Mouse (Mus musculus): Measurements from ENCODE around the gene Pde2a. TPM values are rescaled to one million over a fixed set of nuclear protein-coding genes. Genes with fewer than 3 reads are reported as not detected.

Pde2a gene
- polyA plus RNA-seq, 1 experiment from 2014 or later = 16.4 TPM

GRCm38 (mm10) chr7:101452669-101453068 lies 31.2 kb downstream of the Pde2a start:
- WGBS = 83% methylated on average over 3 of the region's 3 CpGs
- Histone ChIP-seq H3K4me3 (ENCODE audit: low read depth, low read length) (no peak overlapping the region; the same call in 1 of the 2 replicates), H3K9ac (ENCODE audit: low read length) (no peak overlapping the region)

GRCm38 (mm10) chr7:101453296-101453695 lies 31.8 kb downstream of the Pde2a start:
- Histone ChIP-seq H3K9me3 (ENCODE audit: control insufficient read depth, low read length) (no peaks in the 10 kb centered on the region), H3K4me2 (ENCODE audit: low read length) (no peak overlapping the region), H3K4me3 (ENCODE audit: low read depth, low read length) (no peak overlapping the region), H3K27me3 (replicated peaks; ENCODE audit: control insufficient read depth, insufficient read depth, low read length) (peaks cover 30% of the 10 kb centered on the region), H3K27ac (ENCODE audit: low read depth) (no peak overlapping the region), H3K36me3 (ENCODE audit: control insufficient read depth, insufficient read depth, low read length) (no peaks in the 10 kb centered on the region), H3K9ac (ENCODE audit: low read length) (no peak overlapping the region), H3K4me1 (replicated peaks; ENCODE audit: control insufficient read depth, insufficient read depth, low read length) (no peaks in the 10 kb centered on the region; the same call in 1 of the 2 replicates)
- ATAC-seq (replicated peaks; ENCODE audit: low FRiP score, low TSS enrichment, low read depth) = no peak
- WGBS = 89% methylated on average over 3 of the region's 3 CpGs
- no peak for DNase-seq (ENCODE audit: low spot score)

More at GRCm38 (mm10) chr7:101452669-101453068, 31.2 kb downstream of the Pde2a start:
- H3K9me3 ChIP-seq (ENCODE audit: control insufficient read depth, low read length) = no peaks in the 10 kb centered on the region
- no peak for DNase-seq (ENCODE audit: low spot score)
- no peaks in the 10 kb centered on the region for H3K36me3 ChIP-seq (ENCODE audit: control insufficient read depth, insufficient read depth, low read length)
- peaks cover 30% of the 10 kb centered on the region for H3K27me3 ChIP-seq (replicated peaks; ENCODE audit: control insufficient read depth, insufficient read depth, low read length)
- H3K4me2 ChIP-seq (ENCODE audit: low read length) = no peak overlapping the region
- H3K4me1 ChIP-seq (replicated peaks; ENCODE audit: control insufficient read depth, insufficient read depth, low read length) = no peaks in the 10 kb centered on the region; the same call in 1 of the 2 replicates
- ATAC-seq (replicated peaks; ENCODE audit: low FRiP score, low TSS enrichment, low read depth) = no peak
- no peak overlapping the region for H3K27ac ChIP-seq (ENCODE audit: low read depth)

- no peak overlapping the region for H3K9ac ChIP-seq (ENCODE audit: low read length)
- 42% methylated on average over 8 of the region's 8 CpGs for WGBS
- H3K36me3 ChIP-seq (ENCODE audit: control insufficient read depth, insufficient read depth, low read length) = no peaks in the 10 kb centered on the region
- no peak overlapping the region for H3K27ac ChIP-seq (ENCODE audit: low read depth)
- no peak for ATAC-seq (replicated peaks; ENCODE audit: low FRiP score, low TSS enrichment, low read depth)
- no peak for DNase-seq (ENCODE audit: low spot score)
- peaks cover 30% of the 10 kb centered on the region for H3K27me3 ChIP-seq (replicated peaks; ENCODE audit: control insufficient read depth, insufficient read depth, low read length)
- H3K4me2 ChIP-seq (ENCODE audit: low read length) = no peak overlapping the region
- H3K4me1 ChIP-seq (replicated peaks; ENCODE audit: control insufficient read depth, insufficient read depth, low read length) = no peaks in the 10 kb centered on the region; the same call in 1 of the 2 replicates
- no peaks in the 10 kb centered on the region for H3K9me3 ChIP-seq (ENCODE audit: control insufficient read depth, low read length)
- H3K4me3 ChIP-seq (ENCODE audit: low read depth, low read length) = no peak overlapping the region
These were observed 32.2 kb downstream of the Pde2a start for GRCm38 (mm10) chr7:101453725-101454124.

- DNase-seq (ENCODE audit: low spot score) = no peak
- peaks cover 27% of the 10 kb centered on the region for H3K27me3 ChIP-seq (replicated peaks; ENCODE audit: control insufficient read depth, insufficient read depth, low read length)
- H3K36me3 ChIP-seq (ENCODE audit: control insufficient read depth, insufficient read depth, low read length) = no peaks in the 10 kb centered on the region
- H3K4me1 ChIP-seq (replicated peaks; ENCODE audit: control insufficient read depth, insufficient read depth, low read length) = no peaks in the 10 kb centered on the region; the same call in 1 of the 2 replicates
- no peak overlapping the region for H3K4me3 ChIP-seq (ENCODE audit: low read depth, low read length)
- 88% methylated on average over 9 of the region's 9 CpGs for WGBS
- H3K4me2 ChIP-seq (ENCODE audit: low read length) = no peak overlapping the region
- H3K9me3 ChIP-seq (ENCODE audit: control insufficient read depth, low read length) = no peaks in the 10 kb centered on the region
- no peak overlapping the region for H3K27ac ChIP-seq (ENCODE audit: low read depth)
- H3K9ac ChIP-seq (ENCODE audit: low read length) = no peak overlapping the region
- ATAC-seq (replicated peaks; ENCODE audit: low FRiP score, low TSS enrichment, low read depth) = no peak
These were observed 33.0 kb downstream of the Pde2a start for GRCm38 (mm10) chr7:101454479-101454878.

- Histone ChIP-seq H3K4me2 (ENCODE audit: low read length) (no peak overlapping the region), H3K4me3 (ENCODE audit: low read depth, low read length) (no peak overlapping the region), H3K4me1 (replicated peaks; ENCODE audit: control insufficient read depth, insufficient read depth, low read length) (peaks cover under 1% of the 10 kb centered on the region; the same call in 1 of the 2 replicates), H3K36me3 (ENCODE audit: control insufficient read depth, insufficient read depth, low read length) (no peaks in the 10 kb centered on the region), H3K27me3 (replicated peaks; ENCODE audit: control insufficient read depth, insufficient read depth, low read length) (peaks cover 26% of the 10 kb centered on the region), H3K27ac (ENCODE audit: low read depth) (no peak overlapping the region), H3K9ac (ENCODE audit: low read length) (no peak overlapping the region), H3K9me3 (ENCODE audit: control insufficient read depth, low read length) (no peaks in the 10 kb centered on the region)
- no peak for DNase-seq (ENCODE audit: low spot score)
- no peak for ATAC-seq (replicated peaks; ENCODE audit: low FRiP score, low TSS enrichment, low read depth)
- WGBS = 84% methylated on average over 6 of the region's 6 CpGs
These were observed 33.6 kb downstream of the Pde2a start for GRCm38 (mm10) chr7:101455141-101455540.

- H3K9ac ChIP-seq (ENCODE audit: low read length) = no peak overlapping the region
- ATAC-seq (replicated peaks; ENCODE audit: low FRiP score, low TSS enrichment, low read depth) (no peak), DNase-seq (ENCODE audit: low spot score) (no peak)
- no peak overlapping the region for H3K4me3 ChIP-seq (ENCODE audit: low read depth, low read length)
- peaks cover 24% of the 10 kb centered on the region for H3K27me3 ChIP-seq (replicated peaks; ENCODE audit: control insufficient read depth, insufficient read depth, low read length)
- 73% methylated on average over 4 of the region's 4 CpGs for WGBS
- H3K27ac ChIP-seq (ENCODE audit: low read depth) = no peak overlapping the region
- H3K4me2 ChIP-seq (ENCODE audit: low read length) = no peak overlapping the region
- H3K9me3 ChIP-seq (ENCODE audit: control insufficient read depth, low read length) = no peaks in the 10 kb centered on the region
- no peaks in the 10 kb centered on the region for H3K36me3 ChIP-seq (ENCODE audit: control insufficient read depth, insufficient read depth, low read length)
- H3K4me1 ChIP-seq (replicated peaks; ENCODE audit: control insufficient read depth, insufficient read depth, low read length) = peaks cover 6% of the 10 kb centered on the region; the same call in 1 of the 2 replicates
These were observed 34.8 kb downstream of the Pde2a start for GRCm38 (mm10) chr7:101456318-101456717.

- Histone ChIP-seq H3K27ac (ENCODE audit: low read depth) (no peak overlapping the region), H3K27me3 (replicated peaks; ENCODE audit: control insufficient read depth, insufficient read depth, low read length) (peaks cover 19% of the 10 kb centered on the region), H3K4me3 (ENCODE audit: low read depth, low read length) (no peak overlapping the region), H3K4me2 (ENCODE audit: low read length) (no peak overlapping the region), H3K9me3 (ENCODE audit: control insufficient read depth, low read length) (no peaks in the 10 kb centered on the region), H3K36me3 (ENCODE audit: control insufficient read depth, insufficient read depth, low read length) (no peaks in the 10 kb centered on the region), H3K9ac (ENCODE audit: low read length) (no peak overlapping the region), H3K4me1 (replicated peaks; ENCODE audit: control insufficient read depth, insufficient read depth, low read length) (peaks cover 6% of the 10 kb centered on the region; the same call in 1 of the 2 replicates)
- ATAC-seq (replicated peaks; ENCODE audit: low FRiP score, low TSS enrichment, low read depth) (no peak), DNase-seq (ENCODE audit: low spot score) (no peak)
- 53% methylated on average over 5 of the region's 5 CpGs for WGBS
These were observed 35.3 kb downstream of the Pde2a start for GRCm38 (mm10) chr7:101456789-101457188.

GRCm38 (mm10) chr7:101457283-101457682 lies 35.8 kb downstream of the Pde2a start:
- no peak overlapping the region for H3K4me2 ChIP-seq (ENCODE audit: low read length)
- no peaks in the 10 kb centered on the region for H3K36me3 ChIP-seq (ENCODE audit: control insufficient read depth, insufficient read depth, low read length)
- DNase-seq (ENCODE audit: low spot score) (no peak), ATAC-seq (replicated peaks; ENCODE audit: low FRiP score, low TSS enrichment, low read depth) (no peak)
- H3K27ac ChIP-seq (ENCODE audit: low read depth) = no peak overlapping the region
- H3K9ac ChIP-seq (ENCODE audit: low read length) = no peak overlapping the region
- peaks cover 8% of the 10 kb centered on the region; the same call in 1 of the 2 replicates for H3K4me1 ChIP-seq (replicated peaks; ENCODE audit: control insufficient read depth, insufficient read depth, low read length)
- 75% methylated on average over 5 of the region's 5 CpGs for WGBS
- H3K27me3 ChIP-seq (replicated peaks; ENCODE audit: control insufficient read depth, insufficient read depth, low read length) = peaks cover 14% of the 10 kb centered on the region
- H3K9me3 ChIP-seq (ENCODE audit: control insufficient read depth, low read length) = no peaks in the 10 kb centered on the region
- no peak overlapping the region for H3K4me3 ChIP-seq (ENCODE audit: low read depth, low read length)

GRCm38 (mm10) chr7:101457801-101458200 lies 36.3 kb downstream of the Pde2a start:
- Histone ChIP-seq H3K9me3 (ENCODE audit: control insufficient read depth, low read length) (no peaks in the 10 kb centered on the region), H3K4me2 (ENCODE audit: low read length) (no peak overlapping the region), H3K27me3 (replicated peaks; ENCODE audit: control insufficient read depth, insufficient read depth, low read length) (peaks cover 9% of the 10 kb centered on the region), H3K27ac (ENCODE audit: low read depth) (no peak overlapping the region), H3K9ac (ENCODE audit: low read length) (no peak overlapping the region), H3K36me3 (ENCODE audit: control insufficient read depth, insufficient read depth, low read length) (no peaks in the 10 kb centered on the region), H3K4me3 (ENCODE audit: low read depth, low read length) (no peak overlapping the region), H3K4me1 (replicated peaks; ENCODE audit: control insufficient read depth, insufficient read depth, low read length) (peaks cover 9% of the 10 kb centered on the region; the same call in 1 of the 2 replicates)
- ATAC-seq (replicated peaks; ENCODE audit: low FRiP score, low TSS enrichment, low read depth) (no peak), DNase-seq (ENCODE audit: low spot score) (no peak)
- 52% methylated on average over 8 of the region's 8 CpGs for WGBS

Measured in intestine, embryonic 14.5 days (tissue).